In the genomic region with DNA sequence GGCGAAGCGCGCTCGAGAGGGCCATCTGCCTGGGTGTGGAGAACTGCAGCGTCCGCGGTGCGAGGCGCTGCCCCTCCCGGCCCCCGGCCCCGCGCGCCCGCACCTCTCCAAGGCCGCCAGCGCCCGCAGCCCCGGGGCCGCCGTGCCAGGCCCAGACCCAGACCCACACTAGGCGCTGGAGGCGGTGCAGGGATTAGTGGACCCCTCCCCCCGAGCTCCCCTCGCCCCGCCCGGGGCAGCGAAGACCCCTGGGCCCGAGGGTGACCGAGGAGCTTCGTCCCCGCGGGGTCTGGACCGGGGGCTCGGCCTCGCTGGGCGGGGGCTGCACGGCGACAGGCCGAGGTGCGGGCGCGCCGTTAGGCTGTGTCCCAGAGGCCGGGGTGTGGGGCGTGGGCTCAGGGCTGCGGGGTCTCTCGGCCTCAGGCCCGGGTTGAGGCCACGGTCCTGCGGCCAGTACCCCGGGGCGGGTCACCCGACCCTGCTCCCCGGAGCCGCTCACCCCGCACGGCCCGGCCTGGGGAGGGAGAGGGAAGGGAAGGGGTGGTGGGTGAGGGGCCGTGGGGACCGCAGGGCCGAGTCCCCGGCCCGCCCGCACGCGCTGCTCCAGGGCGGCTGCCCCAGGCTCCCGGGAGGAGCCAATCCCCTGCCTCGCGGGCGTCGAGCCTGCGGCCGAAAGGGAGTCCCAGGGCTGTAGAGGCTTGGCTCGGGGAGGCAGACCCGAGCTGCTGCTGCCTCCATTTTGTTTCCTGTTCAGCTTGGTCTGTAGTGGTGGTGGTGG, we compare ENCODE assay signal across 7 mouse cellular contexts. TPM values are rescaled to one million over a fixed set of nuclear protein-coding genes. Genes with fewer than 3 reads are reported as not detected.
DNase-seq lines count a peak whose midpoint lies in the region; ATAC-seq lines count a peak whose summit lies in the region.

No protein-coding gene starts in this region.

- peak overlapping the region; percentile 88 for H3K4me2 ChIP-seq in hindbrain, embryonic 11.5 days (replicated peaks; ENCODE audit: low read depth, low read length)

- under 1% methylated on average over 43 of the region's 77 CpGs for WGBS in hindbrain, embryonic 11.5 days

- H3K9ac ChIP-seq in hindbrain, embryonic 11.5 days (ENCODE audit: low read depth, low read length): peak overlapping the region; percentile 96

- H3K4me3 ChIP-seq in hindbrain, embryonic 11.5 days (ENCODE audit: low read depth, low read length): peak overlapping the region; percentile 83

- H3K27ac ChIP-seq in hindbrain, embryonic 11.5 days (ENCODE audit: low read depth, low read length): peak overlapping the region; percentile 99

- ATAC-seq in hindbrain, embryonic 11.5 days (ENCODE audit: low FRiP score): peak; percentile 66

- peaks cover 8% of the 10 kb centered on the region for H3K4me1 ChIP-seq in hindbrain, embryonic 11.5 days (replicated peaks; ENCODE audit: control insufficient read depth, insufficient read depth, low read length)

- no peaks in the 10 kb centered on the region for H3K9me3 ChIP-seq in hindbrain, embryonic 11.5 days (ENCODE audit: control insufficient read depth, low read length)

- DNase-seq in adrenal gland, postnatal 25 days: peak; percentile 48
- DNase-seq in cerebellum, postnatal 36 days: peak; percentile 63 to 69
- DNase-seq in frontal cortex, postnatal 14 days (ENCODE audit: low spot score in 2 of 2): peak; percentile 27 to 32
- peak; percentile 81 for DNase-seq in hindbrain, embryonic 11.5 days (ENCODE audit: low spot score)
- peak; percentile 50 to 55 for DNase-seq in layer of hippocampus, postnatal 14 days (ENCODE audit: low spot score in 2 of 2)
- peak; percentile 82 to 84 for DNase-seq in lung, postnatal 4 days
- peak; percentile 85 for DNase-seq in retina, postnatal 1 day

- no peaks in the 10 kb centered on the region for H3K27me3 ChIP-seq in hindbrain, embryonic 11.5 days (ENCODE audit: control insufficient read depth, insufficient read depth, low read length)

- no peaks in the 10 kb centered on the region for H3K36me3 ChIP-seq in hindbrain, embryonic 11.5 days (ENCODE audit: control insufficient read depth, insufficient read depth, low read length)

RNA-seq across cellular contexts. Expression of gene Nsd1, which starts 0.8 kb away (rescaled TPM):
- total RNA-seq in adrenal gland, postnatal 25 days (2021): 121 and 142 TPM in 2 replicates
- 64.5 and 108 TPM in 2 replicates for polyA plus RNA-seq in hindbrain, embryonic 11.5 days (2014; fragmentation: Nextera tagmentation; extraction: Ambion mirVana)
- 100 to 1,000 TPM; 143 to 145 TPM for total RNA-seq in layer of hippocampus, postnatal 14 days (2021)

RNA-seq across cellular contexts. Expression of gene Fgfr4, which starts 57.9 kb away (rescaled TPM):
- 35.6 and 60.4 TPM in 2 replicates for total RNA-seq in adrenal gland, postnatal 25 days (2021)
- 0.66 and 1.5 TPM in 2 replicates for polyA plus RNA-seq in hindbrain, embryonic 11.5 days (2014; fragmentation: Nextera tagmentation; extraction: Ambion mirVana)
- total RNA-seq in layer of hippocampus, postnatal 14 days (2021): under 1 TPM; 0.18 to 0.45 TPM

Comparison
In these comparisons a context has a peak if more than half of its experiments do, and no peak if none do; other contexts are left out.
1. Peak in every context shown above with its lines: DNase-seq, ATAC-seq, H3K4me3 ChIP-seq and H3K27ac ChIP-seq.
2. DNase-seq: peak in every context shown above with its lines; median percentile 85 in retina, postnatal 1 day; 83 in lung, postnatal 4 days; 81 in hindbrain, embryonic 11.5 days; 66 in cerebellum, postnatal 36 days; 52 in layer of hippocampus, postnatal 14 days; 48 in adrenal gland, postnatal 25 days; 30 in frontal cortex, postnatal 14 days.
3. RNA of gene Fgfr4, which starts 57.9 kb away (total RNA-seq): 35.6 to 60.4 TPM in adrenal gland, postnatal 25 days; 0.18 to 0.45 TPM in layer of hippocampus, postnatal 14 days; every median in the first group is over 10 times any median in the second.